Mouse (Mus musculus) embryonic facial prominence, embryonic 15.5 days (tissue): ENCODE measurements around the gene Gdf15. TPM values are rescaled to one million over a fixed set of nuclear protein-coding genes. Genes with fewer than 3 reads are reported as not detected.

Experiments
- ATAC-seq: fragments of 200-750 bp; cut with Nextera tagmentation; 2 replicates; pipeline ENCODE4 v1.8.0; 2017; ENCODE audit warnings: low read depth, moderate TSS enrichment; ENCODE audit not compliant: insufficient number of reproducible peaks, low FRiP score, low TSS enrichment
- H3K27ac ChIP-seq: fragments of 300-500 bp; sonication (generic); replicated peaks from 2 replicates; pipeline ENCODE4 v1.5.1; 2015; ENCODE audit warnings: mild to moderate bottlenecking, inconsistent platforms
- H3K27me3 ChIP-seq: fragments of 300-500 bp; sonication (generic); 2 replicates; pipeline ENCODE4 v1.6.1; 2015; ENCODE audit warnings: inconsistent platforms
- H3K36me3 ChIP-seq: fragments of 300-500 bp; sonication (generic); 2 replicates; pipeline ENCODE4 v1.6.1; 2015; ENCODE audit warnings: mild to moderate bottlenecking, inconsistent platforms
- H3K4me1 ChIP-seq: fragments of 300-500 bp; sonication (generic); 2 replicates; pipeline ENCODE4 v1.6.1; 2015; ENCODE audit warnings: inconsistent platforms
- H3K4me2 ChIP-seq: fragments of 300-500 bp; sonication (generic); replicated peaks from 2 replicates; pipeline ENCODE4 v1.6.1; 2015; ENCODE audit warnings: mild to moderate bottlenecking, inconsistent platforms
- H3K4me3 ChIP-seq: fragments of 300-500 bp; sonication (generic); replicated peaks from 2 replicates; pipeline ENCODE4 v1.5.1; 2015; ENCODE audit warnings: mild to moderate bottlenecking, inconsistent platforms
- H3K9ac ChIP-seq: fragments of 300-500 bp; sonication (generic); 2 replicates; pipeline ENCODE4 v1.6.1; 2015; ENCODE audit warnings: inconsistent platforms
- H3K9me3 ChIP-seq: fragments of 300-500 bp; sonication (generic); replicated peaks from 2 replicates; pipeline ENCODE4 v1.6.1; 2016; ENCODE audit warnings: inconsistent platforms
- WGBS: fragments of 180-500 bp; shearing (Covaris S2); methylation state at CpG from one replicate; pipeline ENCODE4 v1.1.7; 2015; 5-methylcytosine and 5-hydroxymethylcytosine counted together
- polyA plus RNA-seq: library from polyadenylated mRNA; unstranded; fragments of >200 nt; fragmentation: Nextera tagmentation; extraction: Ambion mirVana; gene quantifications from 2 replicates; pipeline ENCODE4 v1.2.1, GENCODE M21; 2015

Gene Gdf15
- polyA plus RNA-seq, 1 experiment from 2014 or later: 0.16 TPM

DNA sequence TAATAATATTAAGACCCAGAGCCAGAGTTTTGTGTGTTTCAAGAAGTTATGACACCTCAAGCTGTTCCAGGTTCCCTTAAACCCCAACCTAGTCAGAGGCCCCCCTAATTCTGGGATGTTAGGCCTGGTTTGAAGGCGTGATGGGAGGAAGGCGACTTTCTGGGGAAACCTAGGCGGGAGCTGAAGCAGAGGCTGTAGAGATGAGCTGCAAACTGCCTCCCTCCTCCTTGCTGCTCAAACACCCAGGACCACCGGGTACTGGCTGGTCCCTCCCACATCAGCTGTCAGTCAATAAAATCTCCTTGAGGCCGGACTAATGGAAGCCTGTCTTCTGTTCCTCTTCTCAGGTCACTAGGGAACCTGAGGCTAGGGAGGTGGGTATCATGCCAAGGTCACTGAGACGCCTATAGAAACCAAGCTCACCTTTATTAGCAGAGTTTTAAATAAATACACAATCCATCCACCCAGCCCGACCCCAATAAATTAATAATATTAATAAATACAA is 3.2 kb downstream of the Gdf15 start:
- Histone ChIP-seq H3K4me1 (peaks cover 30% of the 10 kb centered on the region), H3K4me2 (peak overlapping the region; percentile 83), H3K4me3 (peak overlapping the region; percentile 56), H3K27ac (peak overlapping the region; percentile 23; the same call in 1 of the 2 replicates), H3K36me3 (no peaks in the 10 kb centered on the region), H3K27me3 (peaks cover 11% of the 10 kb centered on the region), H3K9me3 (no peaks in the 10 kb centered on the region), H3K9ac (peak overlapping the region; percentile 37; the same call in 1 of the 2 replicates)
- WGBS: 48% methylated on average over 7 of the region's 7 CpGs
- ATAC-seq: no peak

DNA sequence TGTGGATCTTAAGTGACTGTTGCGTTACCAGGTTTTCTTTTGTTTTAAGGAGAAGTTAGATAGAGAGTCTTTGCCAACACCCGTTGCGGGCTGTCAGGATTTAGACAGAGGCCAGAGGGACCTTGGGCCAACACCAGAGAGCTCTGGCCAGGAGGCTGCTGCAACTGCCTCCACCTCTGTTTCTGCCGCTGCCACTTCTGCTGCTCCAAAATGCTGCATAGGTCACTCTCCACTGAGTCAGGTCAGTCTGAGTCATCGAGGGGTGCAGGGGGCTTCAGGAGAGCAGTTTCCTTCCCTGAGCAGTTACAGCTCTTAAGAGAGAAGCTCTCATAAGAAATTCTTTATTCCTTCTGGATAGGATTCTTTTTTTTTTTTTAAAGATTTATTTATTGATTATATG is 5.2 kb downstream of the Gdf15 start:
- WGBS: 85% methylated on average over 5 of the region's 5 CpGs
- no peak for ATAC-seq

DNA sequence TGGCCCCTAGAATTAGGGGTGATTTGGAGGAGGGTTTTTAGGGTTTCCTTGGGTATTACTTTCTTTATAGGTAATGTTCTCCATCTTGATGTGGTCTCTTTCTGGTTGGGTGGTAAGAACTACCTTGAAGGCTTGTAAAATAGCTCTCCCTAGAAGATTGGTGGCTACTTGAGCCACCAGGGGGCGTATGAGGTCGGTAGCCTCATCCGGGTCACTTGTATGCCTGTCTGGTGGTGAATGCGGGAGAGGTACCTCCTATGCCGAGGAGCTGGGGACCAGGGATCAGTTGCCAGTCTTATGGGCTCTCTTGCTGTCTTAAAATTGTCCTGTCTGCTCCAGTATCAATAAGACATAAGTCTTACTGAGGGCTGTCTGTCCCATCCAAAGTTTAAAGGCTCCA is 7.2 kb downstream of the Gdf15 start:
- Histone ChIP-seq H3K4me1 (peaks cover 9% of the 10 kb centered on the region), H3K4me2 (0 out of 2 replicates have a peak overlapping the region, but pooled peaks have one; percentile 8), H3K9me3 (no peaks in the 10 kb centered on the region), H3K36me3 (no peaks in the 10 kb centered on the region), H3K27me3 (peaks cover 17% of the 10 kb centered on the region), H3K9ac (no peak overlapping the region), H3K27ac (no peak overlapping the region), H3K4me3 (no peak overlapping the region)
- ATAC-seq: no peak
- 12% methylated on average over 5 of the region's 5 CpGs for WGBS

More for the DNA sequence above, 5.2 kb downstream of the Gdf15 start:
- Histone ChIP-seq H3K9ac (no peak overlapping the region), H3K4me3 (no peak overlapping the region), H3K4me1 (peaks cover 25% of the 10 kb centered on the region), H3K36me3 (no peaks in the 10 kb centered on the region), H3K9me3 (no peaks in the 10 kb centered on the region), H3K27me3 (peaks cover 17% of the 10 kb centered on the region), H3K4me2 (no peak overlapping the region), H3K27ac (no peak overlapping the region)

DNA sequence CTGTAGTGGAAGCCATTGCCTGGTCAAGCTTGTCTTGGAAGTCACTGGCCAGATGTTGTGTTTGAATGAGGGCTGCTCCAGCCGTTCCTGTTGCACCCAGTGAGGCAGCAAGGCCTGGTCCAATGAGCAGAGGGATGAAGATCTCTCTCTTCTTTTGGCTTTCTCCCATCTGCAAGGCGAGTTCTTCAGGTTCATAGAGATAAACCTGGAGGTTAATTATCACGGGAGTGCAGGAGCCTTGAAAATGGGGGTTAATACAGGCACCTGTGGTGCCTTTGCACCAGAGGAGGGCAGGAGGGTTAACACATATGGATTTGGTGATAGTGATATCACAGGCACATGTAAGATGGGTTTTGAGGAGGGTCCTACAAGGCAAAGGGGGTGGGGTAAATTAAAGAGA is 10.0 kb downstream of the Gdf15 start:
- no peak for ATAC-seq
- Histone ChIP-seq H3K9ac (no peak overlapping the region), H3K4me2 (no peak overlapping the region), H3K4me3 (no peak overlapping the region), H3K27ac (no peak overlapping the region), H3K27me3 (peaks cover 17% of the 10 kb centered on the region), H3K9me3 (no peaks in the 10 kb centered on the region), H3K36me3 (no peaks in the 10 kb centered on the region), H3K4me1 (0 out of 2 replicates have a peak, but pooled peaks cover 5% of the 10 kb centered on the region)
- 51% methylated on average over 3 of the region's 3 CpGs for WGBS

DNA sequence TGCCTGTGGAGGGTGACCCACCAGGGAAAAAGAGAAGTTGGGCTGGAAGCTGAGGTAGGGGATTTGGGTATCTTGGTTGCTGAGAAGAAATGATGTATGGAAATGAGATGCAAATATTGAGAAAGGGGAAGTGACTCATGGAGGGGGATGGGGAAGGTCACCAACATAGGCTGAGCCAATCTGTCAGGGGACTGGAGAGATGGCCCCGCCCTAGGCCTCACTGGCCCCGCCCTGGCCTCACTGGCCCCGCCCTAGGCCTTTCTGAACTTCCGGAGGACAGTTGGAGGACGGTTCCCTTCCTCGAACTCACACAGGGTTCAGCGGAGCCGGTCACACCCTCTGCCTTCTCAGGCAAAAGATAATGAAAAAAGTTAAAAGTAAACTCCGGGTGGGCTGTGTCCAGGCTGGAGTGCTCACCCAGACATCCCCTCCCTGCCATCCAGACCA is 13.3 kb downstream of the Gdf15 start:
- 38% methylated on average over 9 of the region's 9 CpGs for WGBS
- peak; percentile 43; the same call in 1 of the 2 replicates for ATAC-seq

DNA sequence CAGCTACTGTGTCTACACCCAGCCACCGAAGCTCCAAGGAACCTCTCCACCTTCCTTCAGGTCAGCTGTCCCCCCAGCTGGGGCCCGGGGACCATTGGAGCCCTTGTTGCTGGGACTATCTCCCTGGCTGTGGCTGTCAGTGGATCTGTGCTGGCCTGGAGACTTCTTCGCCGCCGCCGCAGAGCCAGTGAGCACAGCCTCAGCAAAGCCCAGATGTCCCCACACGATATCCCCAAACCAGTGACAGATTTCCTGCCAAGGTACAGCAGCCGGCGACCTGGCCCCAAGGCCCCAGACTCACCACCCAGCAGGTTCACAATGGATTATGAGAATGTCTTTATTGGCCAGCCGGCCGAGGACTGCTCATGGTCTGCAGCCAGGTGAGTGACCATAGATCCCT is 14.3 kb downstream of the Gdf15 start:
- Histone ChIP-seq H3K9me3 (no peaks in the 10 kb centered on the region), H3K4me1 (no peaks in the 10 kb centered on the region), H3K27ac (no peak overlapping the region), H3K4me3 (no peak overlapping the region), H3K27me3 (peaks cover 17% of the 10 kb centered on the region), H3K4me2 (no peak overlapping the region), H3K9ac (no peak overlapping the region), H3K36me3 (no peaks in the 10 kb centered on the region)
- no peak for ATAC-seq
- 73% methylated on average over 11 of the region's 11 CpGs for WGBS

More for the DNA sequence above, 13.3 kb downstream of the Gdf15 start:
- no peaks in the 10 kb centered on the region for H3K4me1 ChIP-seq
- no peak overlapping the region for H3K4me2 ChIP-seq
- no peaks in the 10 kb centered on the region for H3K36me3 ChIP-seq
- H3K9me3 ChIP-seq: no peaks in the 10 kb centered on the region
- peaks cover 17% of the 10 kb centered on the region for H3K27me3 ChIP-seq
- H3K27ac ChIP-seq: no peak overlapping the region
- no peak overlapping the region for H3K9ac ChIP-seq
- no peak overlapping the region for H3K4me3 ChIP-seq

DNA sequence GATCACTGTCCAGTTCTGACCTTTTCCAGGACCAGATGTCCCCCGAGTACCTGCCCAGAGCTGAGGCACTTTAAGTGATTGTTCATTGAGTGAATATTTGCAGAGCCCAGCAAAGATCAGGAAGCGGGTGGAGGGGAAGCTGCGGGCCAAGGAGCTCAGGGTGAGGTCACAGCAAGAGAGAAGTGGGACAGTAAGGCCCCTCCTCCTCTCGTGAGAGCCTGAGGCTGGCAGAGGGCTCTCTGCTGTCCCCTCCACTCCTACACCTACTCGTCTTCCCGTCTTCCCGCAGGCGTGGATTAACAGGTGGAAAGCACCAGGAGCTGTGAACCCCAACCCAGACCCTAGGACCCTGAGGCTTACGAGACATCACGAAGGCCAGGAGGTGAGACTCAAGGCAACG is 15.6 kb downstream of the Gdf15 start:
- H3K4me2 ChIP-seq: no peak overlapping the region
- 42% methylated on average over 11 of the region's 11 CpGs for WGBS

DNA sequence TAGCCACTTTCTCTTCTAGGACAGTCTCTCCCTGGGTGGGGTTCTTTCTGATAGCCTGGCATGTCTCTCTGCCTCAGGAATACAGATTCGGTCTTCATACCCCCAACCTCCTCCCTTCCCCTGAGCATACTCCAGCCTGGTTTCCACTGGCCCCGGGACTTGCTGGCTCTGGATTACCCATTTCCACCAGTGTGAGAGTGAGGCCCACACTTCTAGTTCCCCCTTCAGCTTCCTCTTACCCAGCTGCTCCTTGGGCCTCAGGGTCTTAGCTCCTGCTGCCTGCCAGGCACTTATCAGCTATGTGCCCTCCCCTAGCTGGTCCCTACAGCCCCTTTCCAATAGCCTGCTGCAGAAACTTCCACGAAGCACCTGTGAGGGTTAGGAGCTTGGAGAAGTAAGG is 16.4 kb downstream of the Gdf15 start, which contains the start of gene Lrrc25:
Gene Lrrc25 (plus strand): TSS at position 262 of the 400 bp plus-strand sequence.
- H3K36me3 ChIP-seq: no peaks in the 10 kb centered on the region
- H3K27me3 ChIP-seq: 0 out of 2 replicates have a peak, but pooled peaks cover 3% of the 10 kb centered on the region
- ATAC-seq: no peak
- no peak within 1 kb of the TSS for H3K4me2 ChIP-seq
- H3K4me1 ChIP-seq: peaks cover 10% of the 10 kb centered on the region; the same call in 1 of the 2 replicates
- H3K4me3 ChIP-seq: no peak within 1 kb of the TSS
- no peaks in the 10 kb centered on the region for H3K9me3 ChIP-seq
- WGBS: 81% methylated on average over 3 of the region's 3 CpGs
- H3K9ac ChIP-seq: no peak within 1 kb of the TSS
- H3K27ac ChIP-seq: no peak within 1 kb of the TSS

More for the DNA sequence above, 15.6 kb downstream of the Gdf15 start:
- no peak for ATAC-seq
- Histone ChIP-seq H3K9ac (no peak overlapping the region), H3K27me3 (peaks cover 7% of the 10 kb centered on the region; the same call in 1 of the 2 replicates), H3K27ac (no peak overlapping the region), H3K4me1 (peaks cover 2% of the 10 kb centered on the region; the same call in 1 of the 2 replicates), H3K4me3 (no peak overlapping the region), H3K36me3 (no peaks in the 10 kb centered on the region), H3K9me3 (no peaks in the 10 kb centered on the region)

DNA sequence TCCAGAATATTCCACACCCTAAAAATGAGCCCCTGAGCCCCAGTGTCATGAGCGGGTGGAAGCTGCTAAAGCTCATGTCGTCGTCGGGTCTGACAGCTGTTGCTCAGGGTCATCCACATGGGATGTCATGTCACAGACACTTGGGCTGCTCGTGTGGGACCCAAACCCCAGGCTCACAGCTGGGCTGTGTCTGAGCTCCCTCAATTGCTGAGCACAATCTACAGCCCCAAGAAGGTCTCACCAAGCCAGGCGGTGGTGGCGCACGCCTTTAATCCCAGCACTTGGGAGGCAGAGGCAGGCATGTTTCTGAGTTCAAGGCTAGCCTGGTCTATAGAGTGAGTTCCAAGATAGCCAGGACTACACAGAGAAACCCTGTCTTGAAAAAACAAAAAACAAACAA is 17.0 kb downstream of the Gdf15 start:
- H3K27me3 ChIP-seq: 0 out of 2 replicates have a peak, but pooled peaks cover under 1% of the 10 kb centered on the region
- peaks cover 16% of the 10 kb centered on the region for H3K4me1 ChIP-seq
- no peaks in the 10 kb centered on the region for H3K9me3 ChIP-seq
- H3K9ac ChIP-seq: no peak overlapping the region
- H3K4me2 ChIP-seq: no peak overlapping the region
- H3K4me3 ChIP-seq: no peak overlapping the region
- no peak for ATAC-seq
- H3K36me3 ChIP-seq: no peaks in the 10 kb centered on the region
- H3K27ac ChIP-seq: no peak overlapping the region
- WGBS: 81% methylated on average over 8 of the region's 8 CpGs

DNA sequence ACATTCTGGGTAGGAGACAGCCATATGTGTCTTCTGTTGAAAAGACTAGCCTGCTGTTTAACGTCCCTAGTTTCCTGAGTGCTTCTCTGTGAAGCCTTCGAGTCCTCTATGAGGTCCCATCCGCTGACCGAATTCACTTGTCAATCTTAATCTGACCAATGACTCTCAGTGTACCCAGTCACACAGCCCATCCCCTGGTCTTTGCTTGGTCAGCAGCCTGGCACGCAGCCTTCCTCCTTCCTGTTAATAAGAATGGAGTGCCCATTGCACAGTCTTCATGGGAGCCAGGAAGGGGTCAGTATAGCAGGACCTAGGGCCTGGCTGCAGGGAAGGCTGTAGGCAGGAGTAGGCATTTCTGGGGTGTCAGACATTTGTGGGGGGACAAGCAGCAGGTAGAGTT is 17.8 kb downstream of the Gdf15 start:
- Histone ChIP-seq H3K4me3 (no peak overlapping the region), H3K4me1 (peaks cover 24% of the 10 kb centered on the region), H3K36me3 (no peaks in the 10 kb centered on the region), H3K9me3 (no peaks in the 10 kb centered on the region), H3K9ac (no peak overlapping the region), H3K27ac (no peak overlapping the region), H3K27me3 (no peaks in the 10 kb centered on the region), H3K4me2 (no peak overlapping the region)
- 73% methylated on average over 5 of the region's 5 CpGs for WGBS
- ATAC-seq: no peak

DNA sequence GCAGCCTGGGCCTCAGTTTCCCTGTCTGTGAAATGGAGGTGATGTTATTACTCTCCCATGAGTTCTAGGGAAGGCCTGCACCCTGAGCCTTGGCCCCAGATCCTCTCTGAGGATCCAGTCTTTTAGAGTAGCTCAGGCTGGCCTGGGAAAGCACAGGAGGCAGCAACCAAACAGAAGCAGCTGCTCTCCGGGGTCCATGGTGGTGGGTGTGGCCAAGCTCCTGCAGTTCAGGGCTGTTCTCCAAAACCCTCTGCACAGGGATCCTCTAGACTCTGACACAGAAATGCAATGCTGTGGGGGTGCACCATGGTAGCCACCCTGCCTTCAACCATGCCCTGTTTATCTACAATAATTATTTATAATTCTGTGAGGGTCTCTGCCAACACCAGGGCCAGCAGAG is 18.5 kb downstream of the Gdf15 start:
- no peaks in the 10 kb centered on the region for H3K27me3 ChIP-seq
- ATAC-seq: no peak
- H3K9ac ChIP-seq: no peak overlapping the region

DNA sequence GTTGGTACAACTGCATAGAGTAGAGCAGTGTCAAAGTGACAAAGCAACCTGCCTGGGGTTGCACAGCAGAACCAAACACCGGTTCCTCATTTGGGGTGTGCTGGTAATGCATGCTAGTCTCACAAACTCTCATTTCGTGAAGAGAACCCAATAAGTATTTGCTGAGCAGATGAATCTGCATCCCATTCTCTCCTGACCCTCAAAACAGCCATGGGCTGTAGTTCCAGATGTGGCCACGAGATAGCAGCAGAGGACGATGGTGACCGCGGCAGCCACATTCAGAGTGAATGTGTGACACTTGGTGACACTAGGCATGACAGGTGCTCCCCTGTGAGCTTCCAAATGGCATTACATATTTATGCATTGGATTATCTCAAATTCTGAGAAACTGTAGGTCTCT is 20.4 kb downstream of the Gdf15 start:
- peak overlapping the region; percentile 51 for H3K9ac ChIP-seq
- no peaks in the 10 kb centered on the region for H3K9me3 ChIP-seq
- H3K27me3 ChIP-seq: no peaks in the 10 kb centered on the region
- ATAC-seq: no peak
- H3K27ac ChIP-seq: peak overlapping the region; percentile 98
- no peaks in the 10 kb centered on the region for H3K36me3 ChIP-seq
- peak overlapping the region; percentile 95 for H3K4me2 ChIP-seq
- H3K4me1 ChIP-seq: peaks cover 49% of the 10 kb centered on the region
- under 1% methylated on average over 6 of the region's 6 CpGs for WGBS
- H3K4me3 ChIP-seq: peak overlapping the region; percentile 87

More for the DNA sequence above, 18.5 kb downstream of the Gdf15 start:
- Histone ChIP-seq H3K27ac (no peak overlapping the region), H3K4me2 (no peak overlapping the region), H3K9me3 (no peaks in the 10 kb centered on the region), H3K4me3 (no peak overlapping the region), H3K36me3 (no peaks in the 10 kb centered on the region), H3K4me1 (peaks cover 31% of the 10 kb centered on the region)
- WGBS: 5% methylated on average over 1 of the region's 1 CpGs
